Mouse (Mus musculus): ENCODE results near the gene Spaar. TPM values are rescaled to one million over a fixed set of nuclear protein-coding genes. Genes with fewer than 3 reads are reported as not detected.

Gene Spaar
- polyA plus RNA-seq, 1 experiment from 2014 or later: 0.04 TPM

- no peak overlapping the region for H3K4me3 ChIP-seq (ENCODE audit: low read length)
- no peaks in the 10 kb centered on the region for H3K27me3 ChIP-seq (replicated peaks; ENCODE audit: control insufficient read depth, insufficient read depth, low read length)
- 75% methylated on average over 5 of the region's 5 CpGs for WGBS
Measured at GRCm38 (mm10) chr4:43741526-43741925, 11.7 kb downstream of the Spaar start.

GRCm38 (mm10) chr4:43742637-43743036, 12.8 kb downstream of the Spaar start:
- no peak for ATAC-seq

More at GRCm38 (mm10) chr4:43741526-43741925, 11.7 kb downstream of the Spaar start:
- no peak for ATAC-seq
- Histone ChIP-seq H3K9me3 (ENCODE audit: control insufficient read depth, low read length) (no peaks in the 10 kb centered on the region), H3K36me3 (ENCODE audit: control insufficient read depth, insufficient read depth, low read length) (no peaks in the 10 kb centered on the region), H3K9ac (ENCODE audit: low read depth, low read length) (no peak overlapping the region), H3K27ac (ENCODE audit: low read depth, low read length) (no peak overlapping the region), H3K4me2 (ENCODE audit: low read length) (no peak overlapping the region), H3K4me1 (ENCODE audit: control insufficient read depth, insufficient read depth, low read depth, low read length) (no peaks in the 10 kb centered on the region)

GRCm38 (mm10) chr4:43743099-43743498, 13.3 kb downstream of the Spaar start:
- no peak for ATAC-seq
- Histone ChIP-seq H3K27ac (ENCODE audit: low read depth, low read length) (no peak overlapping the region), H3K27me3 (replicated peaks; ENCODE audit: control insufficient read depth, insufficient read depth, low read length) (no peaks in the 10 kb centered on the region), H3K36me3 (ENCODE audit: control insufficient read depth, insufficient read depth, low read length) (no peaks in the 10 kb centered on the region), H3K9ac (ENCODE audit: low read depth, low read length) (no peak overlapping the region), H3K4me1 (ENCODE audit: control insufficient read depth, insufficient read depth, low read depth, low read length) (no peaks in the 10 kb centered on the region), H3K4me2 (ENCODE audit: low read length) (no peak overlapping the region), H3K4me3 (ENCODE audit: low read length) (no peak overlapping the region), H3K9me3 (ENCODE audit: control insufficient read depth, low read length) (no peaks in the 10 kb centered on the region)
- 67% methylated on average over 1 of the region's 1 CpGs for WGBS

More at GRCm38 (mm10) chr4:43742637-43743036, 12.8 kb downstream of the Spaar start:
- Histone ChIP-seq H3K36me3 (ENCODE audit: control insufficient read depth, insufficient read depth, low read length) (no peaks in the 10 kb centered on the region), H3K27me3 (replicated peaks; ENCODE audit: control insufficient read depth, insufficient read depth, low read length) (no peaks in the 10 kb centered on the region), H3K9ac (ENCODE audit: low read depth, low read length) (no peak overlapping the region), H3K4me1 (ENCODE audit: control insufficient read depth, insufficient read depth, low read depth, low read length) (no peaks in the 10 kb centered on the region), H3K27ac (ENCODE audit: low read depth, low read length) (no peak overlapping the region), H3K9me3 (ENCODE audit: control insufficient read depth, low read length) (no peaks in the 10 kb centered on the region), H3K4me3 (ENCODE audit: low read length) (no peak overlapping the region), H3K4me2 (ENCODE audit: low read length) (no peak overlapping the region)
- 28% methylated on average over 4 of the region's 4 CpGs for WGBS

- 21% methylated on average over 6 of the region's 6 CpGs for WGBS
- Histone ChIP-seq H3K36me3 (ENCODE audit: control insufficient read depth, insufficient read depth, low read length) (no peaks in the 10 kb centered on the region), H3K9ac (ENCODE audit: low read depth, low read length) (no peak overlapping the region), H3K9me3 (ENCODE audit: control insufficient read depth, low read length) (no peaks in the 10 kb centered on the region), H3K27ac (ENCODE audit: low read depth, low read length) (no peak overlapping the region), H3K27me3 (replicated peaks; ENCODE audit: control insufficient read depth, insufficient read depth, low read length) (no peaks in the 10 kb centered on the region), H3K4me2 (ENCODE audit: low read length) (no peak overlapping the region), H3K4me3 (ENCODE audit: low read length) (no peak overlapping the region), H3K4me1 (ENCODE audit: control insufficient read depth, insufficient read depth, low read depth, low read length) (no peaks in the 10 kb centered on the region)
- ATAC-seq: no peak
Measured at GRCm38 (mm10) chr4:43745187-43745586, 15.4 kb downstream of the Spaar start.

GRCm38 (mm10) chr4:43757213-43757612, 27.4 kb downstream of the Spaar start:
- H3K4me3 ChIP-seq (ENCODE audit: low read length): no peak overlapping the region
- no peaks in the 10 kb centered on the region for H3K36me3 ChIP-seq (ENCODE audit: control insufficient read depth, insufficient read depth, low read length)
- no peak overlapping the region for H3K4me2 ChIP-seq (ENCODE audit: low read length)
- H3K4me1 ChIP-seq (ENCODE audit: control insufficient read depth, insufficient read depth, low read depth, low read length): no peaks in the 10 kb centered on the region
- no peaks in the 10 kb centered on the region for H3K9me3 ChIP-seq (ENCODE audit: control insufficient read depth, low read length)
- H3K27ac ChIP-seq (ENCODE audit: low read depth, low read length): no peak overlapping the region
- no peak for ATAC-seq
- no peaks in the 10 kb centered on the region for H3K27me3 ChIP-seq (replicated peaks; ENCODE audit: control insufficient read depth, insufficient read depth, low read length)
- H3K9ac ChIP-seq (ENCODE audit: low read depth, low read length): no peak overlapping the region
- WGBS: 81% methylated on average over 6 of the region's 6 CpGs

- H3K36me3 ChIP-seq (ENCODE audit: control insufficient read depth, insufficient read depth, low read length): no peaks in the 10 kb centered on the region
- no peaks in the 10 kb centered on the region for H3K9me3 ChIP-seq (ENCODE audit: control insufficient read depth, low read length)
- no peak overlapping the region for H3K4me3 ChIP-seq (ENCODE audit: low read length)
- 79% methylated on average over 21 of the region's 21 CpGs for WGBS
- no peaks in the 10 kb centered on the region for H3K4me1 ChIP-seq (ENCODE audit: control insufficient read depth, insufficient read depth, low read depth, low read length)
- H3K27me3 ChIP-seq (replicated peaks; ENCODE audit: control insufficient read depth, insufficient read depth, low read length): no peaks in the 10 kb centered on the region
- H3K9ac ChIP-seq (ENCODE audit: low read depth, low read length): no peak overlapping the region
- H3K27ac ChIP-seq (ENCODE audit: low read depth, low read length): no peak overlapping the region
- ATAC-seq: peak; percentile 52; the same call in 1 of the 2 replicates
- H3K4me2 ChIP-seq (ENCODE audit: low read length): no peak overlapping the region
Measured at GRCm38 (mm10) chr4:43759571-43760418, 30.0 kb downstream of the Spaar start.

- H3K9ac ChIP-seq (ENCODE audit: low read depth, low read length): no peak overlapping the region
- no peaks in the 10 kb centered on the region for H3K36me3 ChIP-seq (ENCODE audit: control insufficient read depth, insufficient read depth, low read length)
- no peak overlapping the region for H3K4me2 ChIP-seq (ENCODE audit: low read length)
- H3K4me3 ChIP-seq (ENCODE audit: low read length): no peak overlapping the region
- WGBS: 72% methylated on average over 10 of the region's 10 CpGs
- no peak for ATAC-seq
- H3K9me3 ChIP-seq (ENCODE audit: control insufficient read depth, low read length): no peaks in the 10 kb centered on the region
- H3K27ac ChIP-seq (ENCODE audit: low read depth, low read length): no peak overlapping the region
- H3K27me3 ChIP-seq (replicated peaks; ENCODE audit: control insufficient read depth, insufficient read depth, low read length): no peaks in the 10 kb centered on the region
- H3K4me1 ChIP-seq (ENCODE audit: control insufficient read depth, insufficient read depth, low read depth, low read length): no peaks in the 10 kb centered on the region
Measured at GRCm38 (mm10) chr4:43760460-43760859, 30.6 kb downstream of the Spaar start.

- Histone ChIP-seq H3K36me3 (ENCODE audit: control insufficient read depth, insufficient read depth, low read length) (no peaks in the 10 kb centered on the region), H3K4me1 (ENCODE audit: control insufficient read depth, insufficient read depth, low read depth, low read length) (no peaks in the 10 kb centered on the region), H3K27ac (ENCODE audit: low read depth, low read length) (no peak overlapping the region), H3K9ac (ENCODE audit: low read depth, low read length) (no peak overlapping the region), H3K9me3 (ENCODE audit: control insufficient read depth, low read length) (no peaks in the 10 kb centered on the region), H3K4me2 (ENCODE audit: low read length) (no peak overlapping the region), H3K27me3 (replicated peaks; ENCODE audit: control insufficient read depth, insufficient read depth, low read length) (no peaks in the 10 kb centered on the region), H3K4me3 (ENCODE audit: low read length) (no peak overlapping the region)
- ATAC-seq: no peak
- 77% methylated on average over 2 of the region's 2 CpGs for WGBS
Measured at GRCm38 (mm10) chr4:43761336-43761735, 31.5 kb downstream of the Spaar start.

- H3K9me3 ChIP-seq (ENCODE audit: control insufficient read depth, low read length): no peaks in the 10 kb centered on the region
- 23% methylated on average over 7 of the region's 7 CpGs for WGBS
- no peaks in the 10 kb centered on the region for H3K27me3 ChIP-seq (replicated peaks; ENCODE audit: control insufficient read depth, insufficient read depth, low read length)
- H3K4me1 ChIP-seq (ENCODE audit: control insufficient read depth, insufficient read depth, low read depth, low read length): no peaks in the 10 kb centered on the region
- no peak overlapping the region for H3K4me2 ChIP-seq (ENCODE audit: low read length)
- no peak overlapping the region for H3K27ac ChIP-seq (ENCODE audit: low read depth, low read length)
- no peak overlapping the region for H3K9ac ChIP-seq (ENCODE audit: low read depth, low read length)
- no peak overlapping the region for H3K4me3 ChIP-seq (ENCODE audit: low read length)
- H3K36me3 ChIP-seq (ENCODE audit: control insufficient read depth, insufficient read depth, low read length): no peaks in the 10 kb centered on the region
- ATAC-seq: no peak
Measured at GRCm38 (mm10) chr4:43763410-43763809, 33.6 kb downstream of the Spaar start.

All from hindbrain, embryonic 16.5 days (tissue).